Mouse (Mus musculus): Measurements from ENCODE around the gene Ephb4. TPM values are rescaled to one million over a fixed set of nuclear protein-coding genes. Genes with fewer than 3 reads are reported as not detected.
A peak's percentile ranks its signal among the peaks of the same experiment; 100 is the strongest.

The Ephb4 gene
- polyA plus RNA-seq, 1 experiment from 2014 or later = 5.7 TPM

GRCm38 (mm10) chr5:137333512-137334174 is 16.3 kb upstream of the Ephb4 start, which contains the start of gene Slc12a9:
TSS of gene Slc12a9 (minus strand) at chr5:137333597.
- Histone ChIP-seq H3K9me3 (ENCODE audit: low read length) (no peaks in the 10 kb centered on the region), H3K4me1 (ENCODE audit: insufficient read depth) (peaks cover 16% of the 10 kb centered on the region), H3K27ac (ENCODE audit: low read depth) (peak within 1 kb of the TSS; percentile 62), H3K27me3 (ENCODE audit: insufficient read depth, low read length) (no peaks in the 10 kb centered on the region), H3K4me2 (ENCODE audit: low read depth, low read length) (peak within 1 kb of the TSS; percentile 76), H3K4me3 (ENCODE audit: low read depth, low read length) (peak within 1 kb of the TSS; percentile 56), H3K9ac (replicated peaks) (peak within 1 kb of the TSS; percentile 64), H3K36me3 (replicated peaks; ENCODE audit: insufficient read depth, low read length) (0 out of 2 replicates have a peak, but pooled peaks cover 2% of the 10 kb centered on the region)
- TF ChIP-seq EP300 (IDR thresholded peaks at IDR 0.05; ENCODE audit: low read depth) (no peak), CTCF (IDR thresholded peaks at IDR 0.05; ENCODE audit: low read depth) (peak; percentile 79)
- peak; percentile 94 for DNase-seq
- under 1% methylated on average over 44 of the region's 44 CpGs for WGBS (ENCODE audit: insufficient replicate concordance)
- peak; percentile 90 for ATAC-seq

- no peak for ATAC-seq
- H3K4me3 ChIP-seq (ENCODE audit: low read depth, low read length) = no peak overlapping the region
- 0 out of 2 replicates have a peak, but pooled peaks cover 2% of the 10 kb centered on the region for H3K36me3 ChIP-seq (replicated peaks; ENCODE audit: insufficient read depth, low read length)
- H3K4me1 ChIP-seq (ENCODE audit: insufficient read depth) = peaks cover 23% of the 10 kb centered on the region
- H3K4me2 ChIP-seq (ENCODE audit: low read depth, low read length) = no peak overlapping the region
- no peak for DNase-seq
- TF ChIP-seq EP300 (IDR thresholded peaks at IDR 0.05; ENCODE audit: low read depth) = no peak
- no peak for TF ChIP-seq CTCF (IDR thresholded peaks at IDR 0.05; ENCODE audit: low read depth)
- H3K9ac ChIP-seq (replicated peaks) = no peak overlapping the region
- H3K9me3 ChIP-seq (ENCODE audit: low read length) = no peaks in the 10 kb centered on the region
- H3K27me3 ChIP-seq (ENCODE audit: insufficient read depth, low read length) = 0 out of 2 replicates have a peak, but pooled peaks cover 2% of the 10 kb centered on the region
- H3K27ac ChIP-seq (ENCODE audit: low read depth) = no peak overlapping the region
- whole genome bisulfite sequencing (ENCODE audit: insufficient replicate concordance) = 41% methylated on average over 10 of the region's 10 CpGs
These were observed 15.6 kb upstream of the Ephb4 start for GRCm38 (mm10) chr5:137334317-137334716.

- Histone ChIP-seq H3K4me2 (ENCODE audit: low read depth, low read length) (no peak overlapping the region), H3K27me3 (ENCODE audit: insufficient read depth, low read length) (0 out of 2 replicates have a peak, but pooled peaks cover 2% of the 10 kb centered on the region), H3K36me3 (replicated peaks; ENCODE audit: insufficient read depth, low read length) (no peaks in the 10 kb centered on the region), H3K27ac (ENCODE audit: low read depth) (no peak overlapping the region), H3K9ac (replicated peaks) (no peak overlapping the region), H3K4me1 (ENCODE audit: insufficient read depth) (peaks cover 25% of the 10 kb centered on the region), H3K9me3 (ENCODE audit: low read length) (no peaks in the 10 kb centered on the region), H3K4me3 (ENCODE audit: low read depth, low read length) (no peak overlapping the region)
- WGBS (ENCODE audit: insufficient replicate concordance) = 78% methylated on average over 6 of the region's 6 CpGs
- ATAC-seq (no peak), DNase-seq (no peak)
- TF ChIP-seq EP300 (IDR thresholded peaks at IDR 0.05; ENCODE audit: low read depth) = no peak
- TF ChIP-seq CTCF (IDR thresholded peaks at IDR 0.05; ENCODE audit: low read depth) = no peak
These were observed 14.8 kb upstream of the Ephb4 start for GRCm38 (mm10) chr5:137335066-137335465.

DNA sequence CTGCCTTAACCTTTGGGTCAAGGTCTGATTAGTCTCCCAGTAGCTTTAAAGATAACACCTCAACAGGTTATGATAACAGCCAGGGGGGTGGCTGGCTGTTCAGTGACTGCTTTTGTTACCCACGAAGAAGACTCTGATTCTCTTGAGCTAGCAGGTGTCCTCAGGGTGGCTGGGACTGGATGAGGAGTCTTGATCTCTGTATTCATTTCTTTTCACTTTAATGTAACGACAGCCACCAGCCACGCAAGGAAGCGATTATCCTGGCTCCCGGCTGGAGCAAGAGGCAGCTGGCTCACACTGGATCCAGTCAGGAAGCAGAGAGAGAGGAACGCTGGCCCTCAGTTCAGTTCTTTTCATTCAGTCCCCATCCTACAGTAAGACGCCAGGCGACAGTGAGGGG is 12.7 kb upstream of the Ephb4 start:
- 63% methylated on average over 8 of the region's 8 CpGs for WGBS (ENCODE audit: insufficient replicate concordance)
- Histone ChIP-seq H3K4me1 (ENCODE audit: insufficient read depth) (peaks cover 25% of the 10 kb centered on the region), H3K27ac (ENCODE audit: low read depth) (peak overlapping the region; percentile 52), H3K9ac (replicated peaks) (no peak overlapping the region; the same call in 1 of the 2 replicates), H3K4me3 (ENCODE audit: low read depth, low read length) (no peak overlapping the region), H3K27me3 (ENCODE audit: insufficient read depth, low read length) (0 out of 2 replicates have a peak, but pooled peaks cover 2% of the 10 kb centered on the region), H3K9me3 (ENCODE audit: low read length) (no peaks in the 10 kb centered on the region), H3K36me3 (replicated peaks; ENCODE audit: insufficient read depth, low read length) (no peaks in the 10 kb centered on the region), H3K4me2 (ENCODE audit: low read depth, low read length) (0 out of 2 replicates have a peak overlapping the region, but pooled peaks have one; percentile 84)
- ATAC-seq = no peak
- no peak for DNase-seq
- no peak for TF ChIP-seq CTCF (IDR thresholded peaks at IDR 0.05; ENCODE audit: low read depth)
- no peak for TF ChIP-seq EP300 (IDR thresholded peaks at IDR 0.05; ENCODE audit: low read depth)

DNA sequence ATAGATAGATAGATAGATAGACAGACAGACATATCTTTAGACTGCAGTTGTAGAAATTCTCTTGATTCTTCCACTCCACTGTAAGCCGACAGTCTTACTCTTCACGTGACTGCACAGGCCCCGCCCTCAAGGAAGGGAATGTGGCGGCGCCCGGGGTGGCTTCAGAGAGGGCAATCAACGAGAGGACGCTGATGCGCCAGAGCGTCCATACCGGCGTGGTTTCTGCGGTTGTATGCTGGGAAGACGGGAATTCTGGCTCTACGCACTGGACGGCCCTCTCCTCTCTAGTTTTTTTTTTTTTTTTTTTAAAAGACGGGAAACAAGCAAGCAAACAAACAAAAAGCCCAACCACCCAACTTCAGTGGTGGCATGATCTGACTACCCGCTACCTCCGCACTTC is 11.7 kb upstream of the Ephb4 start:
- Histone ChIP-seq H3K27me3 (ENCODE audit: insufficient read depth, low read length) (0 out of 2 replicates have a peak, but pooled peaks cover 2% of the 10 kb centered on the region), H3K4me2 (ENCODE audit: low read depth, low read length) (peak overlapping the region; percentile 84), H3K36me3 (replicated peaks; ENCODE audit: insufficient read depth, low read length) (no peaks in the 10 kb centered on the region), H3K9ac (replicated peaks) (peak overlapping the region; percentile 37), H3K9me3 (ENCODE audit: low read length) (no peaks in the 10 kb centered on the region), H3K4me3 (ENCODE audit: low read depth, low read length) (peak overlapping the region; percentile 45), H3K4me1 (ENCODE audit: insufficient read depth) (peaks cover 23% of the 10 kb centered on the region), H3K27ac (ENCODE audit: low read depth) (peak overlapping the region; percentile 62)
- TF ChIP-seq CTCF (IDR thresholded peaks at IDR 0.05; ENCODE audit: low read depth) (no peak), EP300 (IDR thresholded peaks at IDR 0.05; ENCODE audit: low read depth) (no peak; the same call in 1 of the 2 replicates)
- under 1% methylated on average over 19 of the region's 19 CpGs for WGBS (ENCODE audit: insufficient replicate concordance)
- DNase-seq = peak; percentile 86
- peak; percentile 78 for ATAC-seq

- DNase-seq (peak; percentile 39), ATAC-seq (peak; percentile 33)
- Histone ChIP-seq H3K9me3 (ENCODE audit: low read length) (no peaks in the 10 kb centered on the region), H3K27me3 (ENCODE audit: insufficient read depth, low read length) (0 out of 2 replicates have a peak, but pooled peaks cover 2% of the 10 kb centered on the region), H3K27ac (ENCODE audit: low read depth) (peak overlapping the region; percentile 62), H3K36me3 (replicated peaks; ENCODE audit: insufficient read depth, low read length) (no peaks in the 10 kb centered on the region), H3K4me1 (ENCODE audit: insufficient read depth) (peaks cover 23% of the 10 kb centered on the region), H3K4me3 (ENCODE audit: low read depth, low read length) (peak overlapping the region; percentile 45), H3K9ac (replicated peaks) (peak overlapping the region; percentile 37), H3K4me2 (ENCODE audit: low read depth, low read length) (peak overlapping the region; percentile 84)
- under 1% methylated on average over 11 of the region's 11 CpGs for WGBS (ENCODE audit: insufficient replicate concordance)
- TF ChIP-seq EP300 (IDR thresholded peaks at IDR 0.05; ENCODE audit: low read depth) (0 out of 2 replicates have a peak, but pooled peaks have one; percentile 10), CTCF (IDR thresholded peaks at IDR 0.05; ENCODE audit: low read depth) (no peak)
These were observed 11.1 kb upstream of the Ephb4 start for GRCm38 (mm10) chr5:137338663-137339289.

Measured in liver, postnatal 0 days (tissue).